Mouse (Mus musculus) forebrain, embryonic 14.5 days (tissue): ENCODE measurements around the gene Tmem243. TPM values are rescaled to one million over a fixed set of nuclear protein-coding genes. Genes with fewer than 3 reads are reported as not detected.

Source experiments
- ATAC-seq: fragments of 200-750 bp; cut with Nextera tagmentation; 2 replicates; pipeline ENCODE4 v1.8.0; 2017; ENCODE audit warnings: mild to moderate bottlenecking, moderate library complexity
- DNase-seq: peaks from one replicate; pipeline ENCODE4 v3.0.0-alpha.2; 2015; ENCODE audit warnings: low spot score
- H3K27ac ChIP-seq: fragments of 300-500 bp; sonication (generic); 2 replicates; pipeline ENCODE4 v1.5.1; 2014; ENCODE audit warnings: low read depth, mild to moderate bottlenecking, control low read depth, low read length, moderate library complexity
- H3K27me3 ChIP-seq: fragments of 300-500 bp; sonication (generic); replicated peaks from 2 replicates; pipeline ENCODE4 v1.6.1; 2014; ENCODE audit warnings: low read length, control low read depth, mixed read lengths; ENCODE audit not compliant: control insufficient read depth, insufficient read depth
- H3K36me3 ChIP-seq: fragments of 300-500 bp; sonication (generic); 2 replicates; pipeline ENCODE4 v1.6.1; 2014; ENCODE audit warnings: low read length, control low read depth; ENCODE audit not compliant: control insufficient read depth, insufficient read depth
- H3K4me1 ChIP-seq: fragments of 300-500 bp; sonication (generic); 2 replicates; pipeline ENCODE4 v1.6.1; 2014; ENCODE audit warnings: antibody characterized with exemption, low read length, control low read depth; ENCODE audit not compliant: control insufficient read depth, insufficient read depth
- H3K4me2 ChIP-seq: fragments of 300-500 bp; sonication (generic); 2 replicates; pipeline ENCODE4 v1.6.1; 2014; ENCODE audit warnings: mild to moderate bottlenecking, control low read depth, low read length
- H3K4me3 ChIP-seq: fragments of 300-500 bp; sonication (generic); 2 replicates; pipeline ENCODE4 v1.5.1; 2014; ENCODE audit warnings: low read depth, low read length, control low read depth
- H3K9ac ChIP-seq: fragments of 300-500 bp; sonication (generic); 2 replicates; pipeline ENCODE4 v1.6.1; 2014; ENCODE audit warnings: mild to moderate bottlenecking, low read length, control low read depth, moderate library complexity
- H3K9me3 ChIP-seq: fragments of 300-500 bp; sonication (generic); replicated peaks from 2 replicates; pipeline ENCODE4 v1.6.1; 2016; ENCODE audit warnings: low read length, control low read depth, mixed read lengths; ENCODE audit not compliant: control insufficient read depth
- WGBS: fragments of 180-500 bp; shearing (Covaris S2); extraction: QIAGEN DNeasy Blood & Tissue Kit; methylation state at CpG from one replicate; pipeline ENCODE4 v1.1.7; 2014; 5-methylcytosine and 5-hydroxymethylcytosine counted together
- polyA plus RNA-seq: library from polyadenylated mRNA; unstranded; fragments of >200 nt; fragmentation: Nextera tagmentation; extraction: Ambion mirVana; gene quantifications from 2 replicates; pipeline ENCODE4 v1.2.1, GENCODE M21; 2014

The Tmem243 gene
- polyA plus RNA-seq, 1 experiment from 2014 or later: 14.2 TPM

- no peak for DNase-seq
- no peak for ATAC-seq
- Histone ChIP-seq H3K36me3 (peaks cover 84% of the 10 kb centered on the region), H3K27ac (no peak overlapping the region), H3K27me3 (no peaks in the 10 kb centered on the region), H3K9ac (no peak overlapping the region), H3K4me3 (no peak overlapping the region), H3K4me1 (no peaks in the 10 kb centered on the region), H3K9me3 (no peaks in the 10 kb centered on the region), H3K4me2 (no peak overlapping the region)
- WGBS: 88% methylated on average over 2 of the region's 2 CpGs
Observed at GRCm38 (mm10) chr5:9124134-9124533, 23.7 kb downstream of the Tmem243 start.

DNA sequence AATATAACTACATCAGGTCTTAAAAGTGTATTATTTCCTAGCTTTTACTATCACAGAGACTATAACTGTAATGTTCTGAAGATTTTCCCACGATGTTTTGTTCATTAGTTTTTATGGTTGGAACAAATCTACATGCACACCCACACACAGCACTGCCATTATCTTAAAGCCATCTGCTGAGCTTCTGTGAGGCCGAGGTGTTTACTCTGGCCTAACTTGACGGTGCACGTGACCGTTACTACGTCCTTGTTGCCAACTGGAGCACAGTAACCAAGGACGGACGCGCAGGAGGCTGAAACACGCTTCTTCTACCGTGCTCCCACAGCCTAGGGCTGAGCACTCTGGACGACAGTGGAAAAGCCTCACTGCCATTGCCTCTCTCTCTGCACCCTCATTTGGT, 28.1 kb downstream of the Tmem243 start:
- Histone ChIP-seq H3K36me3 (peaks cover 71% of the 10 kb centered on the region), H3K9ac (no peak overlapping the region), H3K27ac (no peak overlapping the region), H3K9me3 (no peaks in the 10 kb centered on the region), H3K4me1 (no peaks in the 10 kb centered on the region), H3K27me3 (no peaks in the 10 kb centered on the region), H3K4me3 (no peak overlapping the region), H3K4me2 (no peak overlapping the region)
- DNase-seq (no peak), ATAC-seq (no peak)
- WGBS: 93% methylated on average over 12 of the region's 12 CpGs

- no peaks in the 10 kb centered on the region for H3K9me3 ChIP-seq
- H3K27ac ChIP-seq: no peak overlapping the region
- DNase-seq: no peak
- H3K4me2 ChIP-seq: no peak overlapping the region
- no peaks in the 10 kb centered on the region for H3K4me1 ChIP-seq
- WGBS: 79% methylated on average over 7 of the region's 7 CpGs
- ATAC-seq: no peak
- no peak overlapping the region for H3K4me3 ChIP-seq
- H3K9ac ChIP-seq: no peak overlapping the region
- peaks cover 66% of the 10 kb centered on the region for H3K36me3 ChIP-seq
- H3K27me3 ChIP-seq: no peaks in the 10 kb centered on the region
Observed at GRCm38 (mm10) chr5:9131786-9132185, 31.3 kb downstream of the Tmem243 start.

GRCm38 (mm10) chr5:9135588-9135987, 35.1 kb downstream of the Tmem243 start:
- no peak overlapping the region for H3K9ac ChIP-seq
- 87% methylated on average over 3 of the region's 3 CpGs for WGBS
- H3K36me3 ChIP-seq: peaks cover 51% of the 10 kb centered on the region
- no peak for ATAC-seq
- no peak overlapping the region for H3K4me3 ChIP-seq
- H3K9me3 ChIP-seq: no peaks in the 10 kb centered on the region
- DNase-seq: no peak
- no peaks in the 10 kb centered on the region for H3K27me3 ChIP-seq
- H3K27ac ChIP-seq: no peak overlapping the region
- no peak overlapping the region for H3K4me2 ChIP-seq
- H3K4me1 ChIP-seq: no peaks in the 10 kb centered on the region

DNA sequence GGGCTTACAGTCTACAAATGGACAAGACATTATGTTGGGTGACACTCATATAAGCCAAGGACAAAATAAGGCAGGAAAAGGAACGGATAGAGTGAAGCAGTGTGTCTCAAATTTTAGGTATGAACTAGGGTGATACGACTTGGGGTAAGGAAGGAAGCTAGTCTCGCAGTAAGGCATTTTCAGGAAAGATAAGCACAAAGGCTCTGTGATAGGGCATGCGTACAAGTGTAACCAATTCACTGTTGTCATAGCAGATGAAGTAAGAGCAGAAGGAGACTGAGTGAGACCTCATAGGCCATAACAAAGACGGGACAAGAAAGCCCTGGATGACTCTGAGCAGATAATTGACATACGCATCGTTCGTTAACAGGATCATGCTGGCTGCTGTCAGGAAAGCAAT, 40.3 kb downstream of the Tmem243 start:
- Histone ChIP-seq H3K36me3 (peaks cover 32% of the 10 kb centered on the region), H3K27me3 (no peaks in the 10 kb centered on the region), H3K4me1 (no peaks in the 10 kb centered on the region), H3K4me2 (no peak overlapping the region), H3K4me3 (no peak overlapping the region), H3K9me3 (no peaks in the 10 kb centered on the region), H3K9ac (no peak overlapping the region), H3K27ac (no peak overlapping the region)
- WGBS: 75% methylated on average over 8 of the region's 8 CpGs
- no peak for DNase-seq
- ATAC-seq: no peak

DNA sequence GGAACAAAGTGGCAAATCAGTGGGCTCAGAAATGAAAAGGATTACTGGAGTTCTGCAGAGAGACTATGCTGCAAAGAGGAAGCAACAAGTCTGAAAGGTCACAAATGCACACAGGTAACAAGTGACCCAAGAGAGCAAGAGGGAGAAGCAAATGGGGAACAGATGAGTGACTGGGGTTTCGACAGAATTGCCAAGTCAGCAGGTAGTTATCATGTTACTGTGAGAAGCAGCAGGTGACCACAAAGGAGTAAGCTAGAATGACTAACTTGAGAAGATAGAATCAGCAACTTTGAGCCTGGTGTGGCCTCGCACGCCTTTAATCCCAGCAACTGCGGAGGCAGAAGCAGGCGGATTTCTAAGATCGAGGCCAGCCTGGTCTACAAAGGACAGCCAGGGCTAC, 41.9 kb downstream of the Tmem243 start:
- peaks cover 27% of the 10 kb centered on the region for H3K36me3 ChIP-seq

GRCm38 (mm10) chr5:9149273-9149850, 48.9 kb downstream of the Tmem243 start:
- peaks cover 36% of the 10 kb centered on the region for H3K36me3 ChIP-seq
- no peaks in the 10 kb centered on the region for H3K9me3 ChIP-seq
- H3K27me3 ChIP-seq: no peaks in the 10 kb centered on the region
- H3K4me1 ChIP-seq: no peaks in the 10 kb centered on the region
- DNase-seq (no peak), ATAC-seq (no peak)
- H3K27ac ChIP-seq: no peak overlapping the region
- H3K9ac ChIP-seq: no peak overlapping the region
- WGBS: 90% methylated on average over 8 of the region's 8 CpGs
- H3K4me3 ChIP-seq: no peak overlapping the region
- H3K4me2 ChIP-seq: no peak overlapping the region

More for the DNA sequence above, 41.9 kb downstream of the Tmem243 start:
- ATAC-seq (no peak), DNase-seq (no peak)
- Histone ChIP-seq H3K9ac (no peak overlapping the region), H3K27ac (no peak overlapping the region), H3K27me3 (no peaks in the 10 kb centered on the region), H3K9me3 (no peaks in the 10 kb centered on the region), H3K4me2 (no peak overlapping the region), H3K4me3 (no peak overlapping the region), H3K4me1 (no peaks in the 10 kb centered on the region)
- WGBS: 95% methylated on average over 6 of the region's 6 CpGs

DNA sequence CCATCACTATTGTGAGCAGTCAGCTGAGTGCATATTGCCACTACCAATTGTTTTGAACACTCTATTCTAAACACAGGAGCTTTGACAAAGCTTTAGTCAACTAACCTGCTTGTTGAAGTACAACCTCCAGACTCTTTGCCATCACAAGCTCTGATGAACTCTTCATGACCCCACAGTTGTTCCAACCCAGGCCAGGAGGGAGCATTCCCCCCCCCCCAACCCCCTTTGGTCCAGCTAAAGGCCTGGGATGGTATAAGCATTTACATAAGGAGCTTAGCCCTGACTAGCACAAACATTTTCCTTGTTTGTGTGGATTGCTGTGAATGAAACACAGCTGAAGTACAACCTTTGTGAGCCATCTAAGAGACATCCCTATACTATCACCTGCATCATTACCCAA, 56.3 kb downstream of the Tmem243 start:
- Histone ChIP-seq H3K36me3 (0 out of 2 replicates have a peak, but pooled peaks cover under 1% of the 10 kb centered on the region), H3K4me3 (no peak overlapping the region)

GRCm38 (mm10) chr5:9157336-9157735, 56.9 kb downstream of the Tmem243 start:
- 77% methylated on average over 1 of the region's 1 CpGs for WGBS
- no peak overlapping the region for H3K9ac ChIP-seq
- no peak overlapping the region for H3K27ac ChIP-seq
- DNase-seq: no peak
- H3K27me3 ChIP-seq: no peaks in the 10 kb centered on the region
- no peaks in the 10 kb centered on the region for H3K9me3 ChIP-seq
- H3K36me3 ChIP-seq: no peaks in the 10 kb centered on the region
- no peak overlapping the region for H3K4me3 ChIP-seq
- no peak for ATAC-seq
- H3K4me1 ChIP-seq: peaks cover 5% of the 10 kb centered on the region; the same call in 1 of the 2 replicates
- H3K4me2 ChIP-seq: no peak overlapping the region

More for the DNA sequence above, 56.3 kb downstream of the Tmem243 start:
- ATAC-seq (no peak), DNase-seq (no peak)
- H3K27ac ChIP-seq: no peak overlapping the region
- no peaks in the 10 kb centered on the region for H3K9me3 ChIP-seq
- H3K4me1 ChIP-seq: peaks cover 3% of the 10 kb centered on the region; the same call in 1 of the 2 replicates
- H3K9ac ChIP-seq: no peak overlapping the region
- no peak overlapping the region for H3K4me2 ChIP-seq
- no peaks in the 10 kb centered on the region for H3K27me3 ChIP-seq
